In genomic region chr2:126467790-126468189, GRCm38 (mm10) we compare ENCODE assay signal across 17 mouse cellular contexts. TPM values are rescaled to one million over a fixed set of nuclear protein-coding genes. Genes with fewer than 3 reads are reported as not detected.
DNase-seq lines count a peak whose midpoint lies in the region; ATAC-seq and TF ChIP-seq lines count a peak whose summit lies in the region.
"Had no signal": no experiment of that assay in that cellular context is flagged by ENCODE, and none has a peak within 500 bp of the region (broad histone marks: within the 10 kb centered on the region; RNA-seq: fewer than 3 reads in every experiment).

No protein-coding gene starts in this region.

- peak overlapping the region; percentile 30 for H3K4me3 ChIP-seq in megakaryocyte, embryonic 14.5 days (replicated peaks)
- no peak overlapping the region for H3K4me3 ChIP-seq in lung, adult 2 months (replicated peaks; ENCODE audit: extremely low read depth, low read depth, low read length)
- no peak overlapping the region for H3K4me3 ChIP-seq in hindbrain, embryonic 10.5 days
- H3K4me3 ChIP-seq: forebrain, embryonic 10.5 days; neural tube, embryonic 12.5 days had no signal

- H3K27ac ChIP-seq in hindbrain, embryonic 10.5 days: no peak overlapping the region
- H3K27ac ChIP-seq: forebrain, embryonic 10.5 days; neural tube, embryonic 12.5 days had no signal

- peaks cover 34% of the 10 kb centered on the region for H3K4me1 ChIP-seq in megakaryocyte, embryonic 14.5 days
- no peaks in the 10 kb centered on the region for H3K4me1 ChIP-seq in lung, adult 2 months (ENCODE audit: control insufficient read depth, insufficient read depth, low read length)
- no peaks in the 10 kb centered on the region for H3K4me1 ChIP-seq in hindbrain, embryonic 10.5 days (replicated peaks)
- H3K4me1 ChIP-seq: forebrain, embryonic 10.5 days; neural tube, embryonic 12.5 days had no signal

- ATAC-seq in activated CD4-positive, CD25-positive, alpha-beta regulatory T cell, adult 4 months: peak; percentile 92
- ATAC-seq: Patski had no signal

- no peaks in the 10 kb centered on the region for H3K9me3 ChIP-seq in megakaryocyte, embryonic 14.5 days
- H3K9me3 ChIP-seq in hindbrain, embryonic 10.5 days: no peaks in the 10 kb centered on the region
- H3K9me3 ChIP-seq: forebrain, embryonic 10.5 days; neural tube, embryonic 12.5 days had no signal

- no peaks in the 10 kb centered on the region for H3K27me3 ChIP-seq in megakaryocyte, embryonic 14.5 days (replicated peaks)
- H3K27me3 ChIP-seq in hindbrain, embryonic 10.5 days (ENCODE audit: insufficient read depth, poor library complexity, severe bottlenecking): no peaks in the 10 kb centered on the region
- H3K27me3 ChIP-seq: neural tube, embryonic 12.5 days had no signal

- no peak for TF ChIP-seq CTCF in lung, adult 2 months (IDR thresholded peaks at IDR 0.05; ENCODE audit: insufficient read depth, low read length)

- H3K36me3 ChIP-seq in megakaryocyte, embryonic 14.5 days (replicated peaks; ENCODE audit: low read length): no peaks in the 10 kb centered on the region
- no peaks in the 10 kb centered on the region for H3K36me3 ChIP-seq in hindbrain, embryonic 10.5 days
- H3K36me3 ChIP-seq: forebrain, embryonic 10.5 days; neural tube, embryonic 12.5 days had no signal

- no peak for TF ChIP-seq POLR2A in lung, adult 2 months (IDR thresholded peaks at IDR 0.05; ENCODE audit: borderline replicate concordance, extremely low read depth, low read depth, low read length)

- DNase-seq in thymus, postnatal 0 days (ENCODE audit: low spot score): peak; percentile 53
- DNase-seq in thymus, adult 18-20 months: no peak
- DNase-seq in lung, adult 2 months: no peak
- no peak for DNase-seq in hindbrain, embryonic 10.5 days (ENCODE audit: low spot score)
- DNase-seq in spleen, adult 18-20 months: no peak
- DNase-seq: adrenal gland, adult 2 months; cerebellum, adult 18-20 months; gastrocnemius, postnatal 14 days; heart, postnatal 36 days; lung, postnatal 14 days; midbrain, embryonic 14.5 days had no signal

- 63% methylated on average over 4 of the region's 4 CpGs for WGBS in lung, adult 2 months
- whole genome bisulfite sequencing in hindbrain, embryonic 10.5 days: 86% methylated on average over 4 of the region's 4 CpGs

RNA-seq across cellular contexts. Expression of gene Atp8b4, which starts 32.7 kb away (rescaled TPM):
- 8.5 and 9.0 TPM in 2 replicates for polyA plus RNA-seq in thymus, postnatal 0 days (2015; fragmentation: Nextera tagmentation; extraction: Ambion mirVana)
- 1 to 10 TPM; 1.4 to 2.8 TPM for polyA plus RNA-seq in activated CD4-positive, CD25-positive, alpha-beta regulatory T cell, adult 4 months (2017; shearing (Covaris generic))
- polyA plus RNA-seq in megakaryocyte, embryonic 14.5 days (2012; ENCODE audit: insufficient read depth, low replicate concordance): 0.38 TPM in 2 replicates
- polyA plus RNA-seq in lung, adult 2 months (2012; rRNA removed): 1.0 and 1.8 TPM in 2 replicates
- polyA plus RNA-seq in hindbrain, embryonic 10.5 days (2016; fragmentation: Nextera tagmentation; extraction: Ambion mirVana): 0.09 and 0.17 TPM in 2 replicates
- polyA plus RNA-seq: cortical plate, adult 2 months had no signal
